Mouse (Mus musculus) gastrocnemius, postnatal 10 days (tissue): Measurements from ENCODE around the gene Zfp110. TPM values are rescaled to one million over a fixed set of nuclear protein-coding genes. Genes with fewer than 3 reads are reported as not detected.

Experiments used
- DNase-seq: peaks from one replicate; pipeline ENCODE4 v3.0.0; 2021; ENCODE audit warnings: mixed read lengths
- total RNA-seq, 2 experiments: library from RNA; stranded (reverse); gene quantifications; 2 replicates each; pipeline ENCODE4 v1.2.3; 2021

Gene Zfp110
- total RNA-seq, 2 experiments from 2014 or later = 9.8 to 13.4 TPM

DNA sequence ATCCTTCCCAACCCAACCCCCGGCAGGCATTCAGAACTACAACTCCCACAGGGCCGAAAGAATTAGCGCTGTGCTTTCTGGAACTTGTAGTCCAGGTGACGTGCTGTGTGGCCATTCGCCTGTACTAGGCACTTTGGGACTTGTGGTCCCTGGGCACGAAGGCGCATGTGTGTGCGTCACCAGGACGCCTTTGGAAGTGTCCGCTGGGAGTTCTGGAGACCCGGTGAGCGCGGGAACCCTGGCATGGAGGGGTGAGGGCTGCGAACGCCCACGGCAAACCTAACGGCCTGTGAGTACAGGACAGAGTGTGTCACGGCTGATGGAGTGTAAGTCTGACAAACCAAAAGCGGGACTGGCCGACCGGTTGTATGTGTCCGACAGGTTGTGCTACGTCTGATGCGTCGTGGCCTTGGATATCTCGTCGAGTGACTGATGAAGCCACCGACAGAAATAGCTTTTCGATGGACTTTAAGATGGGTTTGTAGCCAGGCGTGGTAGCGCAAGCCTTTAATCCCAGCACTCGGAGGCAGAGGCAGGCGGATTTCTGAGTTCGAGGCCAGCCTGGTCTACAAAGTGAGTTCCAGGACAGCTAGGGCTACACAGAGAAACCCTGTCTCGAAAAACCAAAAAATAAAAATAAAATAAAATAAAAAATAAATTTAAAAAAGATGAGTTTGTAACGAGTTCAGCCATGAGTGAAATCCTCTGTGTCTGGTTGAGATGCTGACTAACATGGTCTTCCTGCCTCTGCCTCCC is 63.3 kb downstream of the Zfp110 start, which contains the start of gene Zscan22:
Gene Zscan22 (plus strand): TSS at position 161 of the 756 bp plus-strand sequence.
- peak; percentile 84 for DNase-seq

Other genes with a start within 250 kb of the Zfp110 start
- gene Vmn2r53, start 226.0 kb upstream of the Zfp110 start, total RNA-seq = under 1 TPM; under 0.01 to 0.02 TPM
- not detected for gene Vmn2r54, start 194.4 kb upstream of the Zfp110 start, total RNA-seq
- not detected for gene Vmn2r55, start 149.8 kb upstream of the Zfp110 start, total RNA-seq
- gene Vmn2r56, start 99.8 kb upstream of the Zfp110 start, total RNA-seq = not detected
- gene Zscan18, start 31.1 kb upstream of the Zfp110 start, total RNA-seq = 1 to 10 TPM; 3.6 to 4.9 TPM
- gene Zfp329, start 15.9 kb upstream of the Zfp110 start, total RNA-seq = 1 to 10 TPM; 5.8 to 8.9 TPM
- gene Zfp128, start 46.4 kb downstream of the Zfp110 start, total RNA-seq = 1 to 10 TPM; 2.1 to 3.0 TPM
- gene Zscan22, start 63.1 kb downstream of the Zfp110 start, total RNA-seq = 1 to 10 TPM; 2.9 to 4.5 TPM
- 100 to 1,000 TPM; 858 to 886 TPM for gene Rps5, start 87.5 kb downstream of the Zfp110 start, total RNA-seq
- under 1 TPM; 0.26 to 0.34 TPM for gene Rnf225, start 92.7 kb downstream of the Zfp110 start, total RNA-seq
- 1 to 10 TPM; 2.8 to 4.8 TPM for gene Zfp324, start 131.1 kb downstream of the Zfp110 start, total RNA-seq
- 1 to 10 TPM; 2.1 to 3.8 TPM for gene Zfp446, start 143.1 kb downstream of the Zfp110 start, total RNA-seq
- under 1 TPM in 1 of 2 experiments, not detected in 1; 0.16 TPM for gene Slc27a5, start 163.4 kb downstream of the Zfp110 start, total RNA-seq
- 100 to 1,000 TPM; 118 to 161 TPM for gene Trim28, start 164.4 kb downstream of the Zfp110 start, total RNA-seq
- 1 to 10 TPM; 5.5 to 6.6 TPM for gene Zbtb45, start 175.3 kb downstream of the Zfp110 start, total RNA-seq
- gene Chmp2a, start 200.0 kb downstream of the Zfp110 start, total RNA-seq = 100 to 1,000 TPM; 114 to 123 TPM
- 100 to 1,000 TPM; 153 to 168 TPM for gene Ube2m, start 203.5 kb downstream of the Zfp110 start, total RNA-seq
- gene Mzf1, start 220.0 kb downstream of the Zfp110 start, total RNA-seq = 1 to 10 TPM; 1.2 to 1.5 TPM